Mouse (Mus musculus): ENCODE data around the gene Ifnab. TPM values are rescaled to one million over a fixed set of nuclear protein-coding genes. Genes with fewer than 3 reads are reported as not detected.

Ifnab gene
- polyA plus RNA-seq, 1 experiment from 2014 or later: not detected

DNA sequence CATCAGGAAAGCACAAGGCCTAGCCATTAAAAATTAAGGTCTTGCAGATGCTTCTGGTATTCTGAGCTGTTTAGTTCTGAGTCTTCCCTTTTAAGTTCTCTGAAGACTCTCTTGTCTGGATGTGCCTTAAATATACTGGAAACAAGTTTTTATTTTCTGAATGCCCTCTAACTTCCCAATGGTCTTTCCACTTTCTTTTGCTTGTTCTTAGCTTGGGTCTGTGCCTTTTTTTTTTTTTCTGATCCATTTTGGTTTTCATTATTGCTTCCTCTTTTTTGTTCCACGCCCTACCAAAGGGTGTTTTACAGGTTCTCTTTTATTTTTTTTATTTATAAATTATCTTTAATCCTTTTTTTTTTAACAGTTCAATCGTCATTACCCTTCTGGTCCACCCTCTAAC is 46.8 kb downstream of the Ifnab start, which contains the start of gene Ifna13:
Gene Ifna13, minus strand, starts transcription at position 101 of the 400 bp plus-strand sequence.
- H3K27me3 ChIP-seq (ENCODE audit: control insufficient read depth, insufficient read depth, low read length): no peaks in the 10 kb centered on the region
- no peaks in the 10 kb centered on the region for H3K4me1 ChIP-seq (ENCODE audit: control insufficient read depth, insufficient read depth, low read length)
- no peak within 1 kb of the TSS for H3K27ac ChIP-seq (ENCODE audit: low read length)
- no peak for ATAC-seq (ENCODE audit: insufficient number of reproducible peaks, insufficient read depth, low FRiP score, low read depth)
- no peak within 1 kb of the TSS for H3K4me3 ChIP-seq (ENCODE audit: low read depth, low read length)
- H3K9me3 ChIP-seq (ENCODE audit: control insufficient read depth, low read depth, low read length): no peaks in the 10 kb centered on the region
- H3K4me2 ChIP-seq (replicated peaks; ENCODE audit: low read depth, low read length): no peak within 1 kb of the TSS
- 54% methylated on average over 2 of the region's 2 CpGs for WGBS
- no peaks in the 10 kb centered on the region for H3K36me3 ChIP-seq (ENCODE audit: control insufficient read depth, insufficient read depth, low read length)
- H3K9ac ChIP-seq (replicated peaks; ENCODE audit: low read depth, low read length): no peak within 1 kb of the TSS

DNA sequence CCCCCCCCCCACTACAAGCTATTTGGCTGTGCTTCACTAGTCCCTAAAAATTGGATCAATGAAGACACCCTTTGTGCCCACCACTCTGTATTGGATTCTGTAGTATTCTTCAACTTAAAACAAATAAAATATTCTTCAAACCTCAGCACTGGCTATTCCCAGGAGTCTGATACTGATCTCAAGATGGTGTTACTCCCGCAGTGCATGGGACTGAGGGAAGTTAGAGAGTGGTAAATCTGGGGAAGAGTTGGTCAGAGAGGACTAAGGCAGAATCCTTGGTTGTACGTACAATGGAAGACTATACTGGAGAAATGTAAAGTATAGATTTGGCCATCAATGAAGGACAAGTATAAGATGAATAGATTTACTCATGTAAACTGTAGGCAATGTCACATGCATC is 48.6 kb downstream of the Ifnab start:
- Histone ChIP-seq H3K27me3 (ENCODE audit: control insufficient read depth, insufficient read depth, low read length) (no peaks in the 10 kb centered on the region), H3K4me2 (replicated peaks; ENCODE audit: low read depth, low read length) (no peak overlapping the region), H3K27ac (ENCODE audit: low read length) (no peak overlapping the region), H3K9ac (replicated peaks; ENCODE audit: low read depth, low read length) (no peak overlapping the region), H3K9me3 (ENCODE audit: control insufficient read depth, low read depth, low read length) (no peaks in the 10 kb centered on the region), H3K36me3 (ENCODE audit: control insufficient read depth, insufficient read depth, low read length) (no peaks in the 10 kb centered on the region), H3K4me3 (ENCODE audit: low read depth, low read length) (no peak overlapping the region), H3K4me1 (ENCODE audit: control insufficient read depth, insufficient read depth, low read length) (no peaks in the 10 kb centered on the region)
- ATAC-seq (ENCODE audit: insufficient number of reproducible peaks, insufficient read depth, low FRiP score, low read depth): no peak
- WGBS: 27% methylated on average over 2 of the region's 2 CpGs

DNA sequence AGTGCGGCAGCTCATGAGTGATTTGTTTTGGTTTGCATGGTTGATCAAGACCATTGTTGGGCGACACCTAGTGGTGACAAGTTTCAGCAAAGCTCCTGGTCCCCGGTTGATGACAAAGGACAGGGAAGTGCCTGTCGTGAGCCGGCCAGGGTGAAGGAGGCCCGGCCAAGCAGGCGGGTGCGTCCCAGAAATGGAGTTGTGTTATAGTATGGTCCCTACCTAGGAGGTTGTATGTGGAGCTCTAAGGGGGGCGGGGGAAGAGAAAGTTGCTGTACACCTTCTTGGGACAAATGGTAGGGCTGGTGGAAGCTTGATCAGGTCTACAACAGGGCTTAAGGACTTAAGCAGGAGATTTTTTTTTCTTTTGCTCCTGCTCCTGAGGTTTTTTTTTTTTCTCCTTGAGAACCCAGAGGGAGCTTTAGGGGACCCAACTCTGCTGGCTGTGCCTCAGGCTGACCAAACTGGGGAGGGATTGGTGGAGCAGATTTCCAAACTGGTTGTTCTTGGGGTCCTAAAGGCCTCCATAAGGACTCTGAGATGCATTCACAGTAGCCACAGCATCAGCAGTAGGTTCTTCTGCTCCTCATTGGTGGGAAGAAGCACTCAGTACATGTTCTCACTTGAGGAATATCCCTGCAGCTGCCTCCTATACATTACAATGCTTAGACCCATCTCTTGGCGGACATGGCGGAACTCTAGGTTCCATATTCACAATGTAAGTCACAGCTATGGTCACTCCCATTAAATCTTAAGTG is 49.9 kb downstream of the Ifnab start:
- no peak overlapping the region for H3K9ac ChIP-seq (replicated peaks; ENCODE audit: low read depth, low read length)
- H3K4me1 ChIP-seq (ENCODE audit: control insufficient read depth, insufficient read depth, low read length): no peaks in the 10 kb centered on the region
- H3K27me3 ChIP-seq (ENCODE audit: control insufficient read depth, insufficient read depth, low read length): no peaks in the 10 kb centered on the region
- WGBS: 21% methylated on average over 11 of the region's 11 CpGs
- H3K9me3 ChIP-seq (ENCODE audit: control insufficient read depth, low read depth, low read length): no peaks in the 10 kb centered on the region
- no peak overlapping the region; the same call in 1 of the 2 replicates for H3K27ac ChIP-seq (ENCODE audit: low read length)
- H3K4me2 ChIP-seq (replicated peaks; ENCODE audit: low read depth, low read length): peak overlapping the region; percentile 43
- H3K36me3 ChIP-seq (ENCODE audit: control insufficient read depth, insufficient read depth, low read length): no peaks in the 10 kb centered on the region
- ATAC-seq (ENCODE audit: insufficient number of reproducible peaks, insufficient read depth, low FRiP score, low read depth): peak; percentile 95
- H3K4me3 ChIP-seq (ENCODE audit: low read depth, low read length): peak overlapping the region; percentile 31

DNA sequence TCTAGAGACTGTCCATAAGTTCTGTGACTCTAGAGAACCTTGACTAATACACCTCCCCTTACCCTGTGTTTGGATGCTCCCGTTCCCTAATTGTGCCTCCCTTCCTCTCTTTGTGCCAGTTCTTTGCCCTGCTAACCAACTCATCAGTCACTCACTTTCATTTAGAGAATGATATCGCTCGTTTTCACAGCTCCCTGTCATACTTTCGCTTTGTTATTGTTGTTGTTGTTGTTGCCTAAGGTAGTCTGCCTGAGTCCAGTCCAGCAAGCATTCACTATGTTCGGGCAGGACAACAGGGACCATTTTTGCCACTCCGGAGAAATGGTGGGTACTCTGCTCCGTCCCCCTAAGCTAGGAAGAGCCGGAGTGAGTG is 50.5 kb downstream of the Ifnab start:
- peak overlapping the region; percentile 31 for H3K4me3 ChIP-seq (ENCODE audit: low read depth, low read length)
- no peak overlapping the region for H3K27ac ChIP-seq (ENCODE audit: low read length)
- no peak for ATAC-seq (ENCODE audit: insufficient number of reproducible peaks, insufficient read depth, low FRiP score, low read depth)
- H3K4me1 ChIP-seq (ENCODE audit: control insufficient read depth, insufficient read depth, low read length): no peaks in the 10 kb centered on the region
- H3K4me2 ChIP-seq (replicated peaks; ENCODE audit: low read depth, low read length): peak overlapping the region; percentile 43
- H3K36me3 ChIP-seq (ENCODE audit: control insufficient read depth, insufficient read depth, low read length): no peaks in the 10 kb centered on the region
- no peak overlapping the region for H3K9ac ChIP-seq (replicated peaks; ENCODE audit: low read depth, low read length)
- whole genome bisulfite sequencing: 56% methylated on average over 8 of the region's 8 CpGs
- H3K27me3 ChIP-seq (ENCODE audit: control insufficient read depth, insufficient read depth, low read length): no peaks in the 10 kb centered on the region
- no peaks in the 10 kb centered on the region for H3K9me3 ChIP-seq (ENCODE audit: control insufficient read depth, low read depth, low read length)

Other genes starting within 250 kb of the Ifnab start
- not detected in 2 replicates for gene Ifnb1, start 168.6 kb downstream of the Ifnab start, polyA plus RNA-seq (2014; fragmentation: Nextera tagmentation; extraction: Ambion mirVana)
- gene Ifna15, start 133.1 kb downstream of the Ifnab start, polyA plus RNA-seq (2014; fragmentation: Nextera tagmentation; extraction: Ambion mirVana): not detected in 2 replicates
- gene Ifna14, start 119.6 kb downstream of the Ifnab start, polyA plus RNA-seq (2014; fragmentation: Nextera tagmentation; extraction: Ambion mirVana): not detected in 2 replicates
- gene Ifna9, start 99.0 kb downstream of the Ifnab start, polyA plus RNA-seq (2014; fragmentation: Nextera tagmentation; extraction: Ambion mirVana): not detected in 2 replicates
- gene Ifna12, start 88.0 kb downstream of the Ifnab start, polyA plus RNA-seq (2014; fragmentation: Nextera tagmentation; extraction: Ambion mirVana): not detected in 2 replicates
- not detected in 2 replicates for gene C87499, start 56.9 kb downstream of the Ifnab start, polyA plus RNA-seq (2014; fragmentation: Nextera tagmentation; extraction: Ambion mirVana)
- gene Ifna13, start 46.9 kb downstream of the Ifnab start, polyA plus RNA-seq (2014; fragmentation: Nextera tagmentation; extraction: Ambion mirVana): not detected in 2 replicates
- not detected in 2 replicates for gene Ifna16, start 14.4 kb downstream of the Ifnab start, polyA plus RNA-seq (2014; fragmentation: Nextera tagmentation; extraction: Ambion mirVana)
- gene Ifna2, start 7.4 kb downstream of the Ifnab start, polyA plus RNA-seq (2014; fragmentation: Nextera tagmentation; extraction: Ambion mirVana): not detected in 2 replicates
- gene Gm26566, start 30.4 kb upstream of the Ifnab start, polyA plus RNA-seq (2014; fragmentation: Nextera tagmentation; extraction: Ambion mirVana): 0.64 and 1.7 TPM in 2 replicates
- 121 and 128 TPM in 2 replicates for gene Klhl9, start 31.1 kb upstream of the Ifnab start, polyA plus RNA-seq (2014; fragmentation: Nextera tagmentation; extraction: Ambion mirVana)
- not detected in 2 replicates for gene Gm13271, start 63.5 kb upstream of the Ifnab start, polyA plus RNA-seq (2014; fragmentation: Nextera tagmentation; extraction: Ambion mirVana)
- gene Gm13283, start 68.8 kb upstream of the Ifnab start, polyA plus RNA-seq (2014; fragmentation: Nextera tagmentation; extraction: Ambion mirVana): 0.24 TPM in 1 of 2 replicates, not detected in the other
- gene Gm13290, start 82.5 kb upstream of the Ifnab start, polyA plus RNA-seq (2014; fragmentation: Nextera tagmentation; extraction: Ambion mirVana): 0.26 and 0.43 TPM in 2 replicates
- not detected in 2 replicates for gene Gm13289, start 85.6 kb upstream of the Ifnab start, polyA plus RNA-seq (2014; fragmentation: Nextera tagmentation; extraction: Ambion mirVana)
- gene Gm13272, start 88.5 kb upstream of the Ifnab start, polyA plus RNA-seq (2014; fragmentation: Nextera tagmentation; extraction: Ambion mirVana): not detected in 2 replicates
- not detected in 2 replicates for gene Ifnz, start 90.8 kb upstream of the Ifnab start, polyA plus RNA-seq (2014; fragmentation: Nextera tagmentation; extraction: Ambion mirVana)
- gene Gm13276, start 94.3 kb upstream of the Ifnab start, polyA plus RNA-seq (2014; fragmentation: Nextera tagmentation; extraction: Ambion mirVana): not detected in 2 replicates
- gene Gm13277, start 97.3 kb upstream of the Ifnab start, polyA plus RNA-seq (2014; fragmentation: Nextera tagmentation; extraction: Ambion mirVana): not detected in 2 replicates
- gene Gm13278, start 100.2 kb upstream of the Ifnab start, polyA plus RNA-seq (2014; fragmentation: Nextera tagmentation; extraction: Ambion mirVana): not detected in 2 replicates
- gene Gm13275, start 103.1 kb upstream of the Ifnab start, polyA plus RNA-seq (2014; fragmentation: Nextera tagmentation; extraction: Ambion mirVana): not detected in 2 replicates
- not detected in 2 replicates for gene Gm13279, start 106.0 kb upstream of the Ifnab start, polyA plus RNA-seq (2014; fragmentation: Nextera tagmentation; extraction: Ambion mirVana)
- 1.00 and 1.5 TPM in 2 replicates for gene Gm13285, start 108.3 kb upstream of the Ifnab start, polyA plus RNA-seq (2014; fragmentation: Nextera tagmentation; extraction: Ambion mirVana)
- not detected in 2 replicates for gene Gm13287, start 111.9 kb upstream of the Ifnab start, polyA plus RNA-seq (2014; fragmentation: Nextera tagmentation; extraction: Ambion mirVana)
- gene Gm13288, start 114.2 kb upstream of the Ifnab start, polyA plus RNA-seq (2014; fragmentation: Nextera tagmentation; extraction: Ambion mirVana): not detected in 2 replicates
- gene Ifna7, start 124.9 kb upstream of the Ifnab start, polyA plus RNA-seq (2014; fragmentation: Nextera tagmentation; extraction: Ambion mirVana): not detected in 2 replicates
- not detected in 2 replicates for gene Ifna11, start 128.6 kb upstream of the Ifnab start, polyA plus RNA-seq (2014; fragmentation: Nextera tagmentation; extraction: Ambion mirVana)
- not detected in 2 replicates for gene Ifna6, start 136.1 kb upstream of the Ifnab start, polyA plus RNA-seq (2014; fragmentation: Nextera tagmentation; extraction: Ambion mirVana)
- not detected in 2 replicates for gene Ifna5, start 144.2 kb upstream of the Ifnab start, polyA plus RNA-seq (2014; fragmentation: Nextera tagmentation; extraction: Ambion mirVana)
- gene Ifna4, start 150.5 kb upstream of the Ifnab start, polyA plus RNA-seq (2014; fragmentation: Nextera tagmentation; extraction: Ambion mirVana): not detected in 2 replicates
- not detected in 2 replicates for gene Ifna1, start 158.7 kb upstream of the Ifnab start, polyA plus RNA-seq (2014; fragmentation: Nextera tagmentation; extraction: Ambion mirVana)
- not detected in 2 replicates for gene Ifne, start 188.8 kb upstream of the Ifnab start, polyA plus RNA-seq (2014; fragmentation: Nextera tagmentation; extraction: Ambion mirVana)

Measured in stomach, embryonic 14.5 days (tissue).